Mouse (Mus musculus) ES-CJ7 (cell line): ENCODE measurements around the gene Arpc3.
A peak's percentile ranks its signal among the peaks of the same experiment; 100 is the strongest.

Experiments
- DNase-seq: peaks from one replicate; pipeline ENCODE4 v3.0.0; 2011; ENCODE audit warnings: low read depth, low spot score

Gene Arpc3

DNA sequence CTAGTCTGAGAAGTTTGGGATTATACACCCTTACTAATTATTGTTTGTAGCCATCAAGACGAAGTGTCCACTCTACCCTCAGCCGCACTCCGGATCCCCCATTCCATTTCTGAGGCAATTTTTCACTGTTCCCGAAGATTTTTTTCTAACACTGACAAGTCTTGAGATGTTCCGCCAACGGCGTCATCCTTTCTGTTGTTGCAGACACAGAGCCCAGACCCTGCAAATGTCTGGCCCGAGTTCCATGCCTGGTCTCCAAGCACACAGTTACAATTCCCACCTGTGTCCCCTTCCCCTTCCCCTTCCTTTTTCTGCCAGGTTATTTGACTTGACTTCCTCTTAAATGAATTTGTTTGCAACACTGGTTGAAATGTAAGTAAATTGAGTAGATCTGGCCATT is 8.2 kb downstream of the Arpc3 start:
- no peak for DNase-seq

DNA sequence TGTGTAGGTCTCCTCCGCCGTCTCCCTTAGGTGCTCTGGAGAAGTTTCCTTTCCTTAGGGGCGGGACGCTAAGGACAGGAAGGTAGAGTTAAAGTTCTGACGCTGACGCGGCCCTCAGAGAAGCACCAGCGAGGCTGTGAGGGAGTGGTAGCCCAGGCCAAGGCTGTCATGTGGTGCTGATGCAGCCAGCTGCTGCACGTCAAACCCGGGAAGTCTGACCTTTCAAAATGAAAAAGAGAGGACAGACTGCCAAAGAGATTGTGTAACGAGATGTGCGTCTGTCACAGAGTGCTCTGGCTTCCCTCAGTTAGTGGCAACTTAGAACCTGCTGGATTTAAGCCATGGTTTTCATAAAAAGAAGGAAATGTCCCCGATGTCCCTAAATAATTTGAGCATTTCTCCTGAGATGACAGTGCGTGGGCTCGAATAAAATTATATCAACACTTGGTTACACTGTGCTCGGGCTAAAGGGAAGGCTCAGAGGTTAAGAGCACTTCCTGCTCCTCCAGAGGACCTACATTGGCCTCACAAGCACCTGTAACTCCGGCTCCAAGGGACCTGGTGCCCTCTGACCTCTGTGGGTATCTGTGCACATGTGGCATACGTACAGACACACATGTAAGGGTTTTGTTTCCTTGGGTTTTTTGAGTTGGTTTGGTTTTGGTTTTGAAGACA is 9.1 kb downstream of the Arpc3 start:
- DNase-seq = no peak

DNA sequence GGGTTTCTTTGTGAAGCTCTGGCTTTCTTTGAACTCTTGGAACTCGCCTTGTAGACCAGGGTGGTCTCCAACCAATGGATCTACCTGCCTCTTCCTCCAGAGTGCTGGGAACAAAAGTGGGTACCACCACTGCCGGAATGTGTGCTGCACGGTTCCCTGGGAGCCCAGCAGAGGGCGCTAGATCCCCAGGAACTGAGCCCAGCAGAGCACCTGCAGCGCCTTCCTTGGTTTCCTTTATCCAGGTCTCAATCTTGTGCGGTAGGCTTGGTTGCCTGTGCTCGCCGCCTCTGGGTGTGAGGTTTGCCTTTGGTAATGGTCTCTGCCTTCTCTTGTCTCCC is 9.6 kb downstream of the Arpc3 start:
- peak; percentile 74 for DNase-seq

DNA sequence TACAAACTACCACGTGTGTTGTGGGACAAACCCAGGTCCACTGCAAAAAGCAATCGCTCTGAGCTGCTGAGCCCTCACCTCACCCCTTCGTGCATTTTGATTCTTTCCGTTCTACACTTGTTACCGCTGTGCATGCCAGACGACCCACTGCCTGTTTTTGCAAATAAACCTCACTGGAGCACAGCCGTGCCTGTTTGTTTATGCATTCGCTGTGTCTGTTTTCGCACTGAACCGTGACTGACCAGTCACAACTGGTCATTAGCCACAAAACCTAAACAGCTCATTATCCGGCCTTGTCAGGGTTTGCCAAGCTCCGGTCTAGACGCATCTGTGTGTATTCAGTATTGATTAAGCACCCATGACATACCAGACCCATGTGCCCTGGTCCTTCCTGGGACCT is 10.5 kb downstream of the Arpc3 start:
- no peak for DNase-seq

DNA sequence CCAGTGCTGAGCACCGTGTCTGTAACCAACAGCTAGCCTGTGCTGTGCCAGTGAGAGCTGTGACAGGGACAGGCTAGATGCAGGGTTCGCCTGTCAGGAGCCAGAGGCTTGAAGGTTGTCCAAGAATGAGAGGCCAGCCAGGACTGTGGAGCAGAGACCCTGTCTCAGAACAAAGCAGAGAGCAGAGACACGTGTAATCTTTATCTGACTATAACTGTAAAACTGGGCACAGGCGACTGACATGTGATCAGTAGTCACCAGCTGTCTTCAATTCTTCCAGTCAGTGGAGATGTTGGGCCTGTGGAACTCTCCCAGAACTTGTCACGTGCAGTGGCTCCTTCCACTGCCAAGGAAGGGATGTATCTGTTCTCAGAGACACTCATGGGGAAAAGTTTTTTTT is 11.1 kb downstream of the Arpc3 start:
- DNase-seq = no peak

DNA sequence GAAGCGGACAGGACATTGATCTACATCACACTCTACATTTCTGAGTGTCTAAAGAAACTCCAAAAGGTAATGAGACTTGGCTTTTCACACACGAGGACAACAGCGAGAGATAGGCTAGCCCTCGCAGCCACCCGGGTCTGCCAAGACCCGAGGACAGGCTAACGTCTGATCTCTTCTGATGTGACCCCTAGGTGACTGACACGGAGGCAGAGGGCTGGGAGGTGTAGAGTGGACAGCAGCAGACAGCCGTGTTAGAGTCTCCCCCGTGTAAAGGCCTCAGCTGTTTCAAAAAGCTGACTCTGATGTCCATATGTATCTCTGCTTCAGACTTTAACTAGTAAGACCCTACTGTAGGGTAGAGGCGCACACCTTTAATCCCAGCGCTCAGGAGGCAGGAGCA is 11.7 kb downstream of the Arpc3 start:
- DNase-seq = no peak

DNA sequence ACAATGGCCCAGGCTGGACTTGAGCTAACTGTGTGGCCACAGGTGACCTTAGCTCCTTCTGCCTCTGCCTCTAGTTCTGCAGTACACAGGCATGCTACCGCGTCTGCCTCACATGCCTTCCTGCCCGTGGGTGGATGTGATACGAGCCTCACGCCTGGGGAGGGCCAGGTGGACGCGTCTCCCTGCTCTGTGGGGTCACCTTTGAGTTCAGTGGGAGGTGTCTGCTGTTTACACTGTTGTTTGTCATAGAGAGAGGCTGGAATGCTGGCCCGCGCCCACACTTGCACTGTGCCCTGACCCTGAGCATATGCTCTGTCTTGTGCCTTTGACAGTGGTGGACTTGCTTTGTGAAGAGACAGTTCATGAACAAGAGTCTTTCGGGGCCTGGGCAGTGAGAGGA is 13.9 kb downstream of the Arpc3 start:
- no peak for DNase-seq

DNA sequence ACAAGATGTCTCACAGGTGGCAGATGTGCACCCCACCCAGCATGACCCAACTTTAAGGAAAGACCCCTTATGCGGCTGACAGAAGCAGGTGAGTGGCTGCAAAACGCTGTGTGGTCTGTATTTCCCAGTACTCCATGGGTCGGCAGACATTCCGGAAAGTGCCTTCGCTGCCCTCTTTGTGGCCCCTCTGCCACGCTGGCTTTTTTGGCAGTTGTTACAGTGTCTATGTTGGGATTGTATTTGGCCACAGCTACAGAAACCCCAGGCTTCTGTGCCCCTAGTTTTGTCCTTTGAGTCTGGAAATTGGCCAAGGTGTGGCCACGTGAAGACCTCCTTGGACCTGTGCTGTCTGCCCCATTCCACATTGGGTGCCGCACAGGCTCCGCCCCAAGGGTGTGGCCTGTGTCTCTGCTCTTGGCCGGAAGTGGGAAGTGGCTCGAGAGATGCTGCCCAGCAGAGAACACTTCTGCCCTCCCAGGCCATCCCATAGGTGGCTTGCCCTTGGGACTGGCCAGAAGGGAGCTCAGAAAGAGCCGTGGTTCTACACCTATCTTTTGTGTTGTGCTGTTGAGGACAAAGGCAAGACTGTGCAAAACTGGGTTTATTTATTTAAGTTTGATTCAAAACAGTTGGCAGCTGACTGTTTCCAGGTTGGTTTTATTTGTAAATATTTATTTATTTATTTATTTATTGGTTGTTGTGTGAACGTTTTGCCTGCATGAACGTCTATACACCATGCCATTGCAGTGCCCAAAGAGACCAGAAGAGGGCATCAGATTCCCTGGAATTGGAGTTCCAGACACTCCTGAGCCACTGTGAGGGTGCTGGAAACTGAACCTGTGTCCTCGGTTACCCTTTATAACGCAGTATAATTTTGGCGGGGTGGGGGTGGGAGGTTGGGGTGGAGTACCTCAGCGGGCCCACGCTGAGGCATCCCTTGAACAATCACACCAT is 18.3 kb downstream of the Arpc3 start:
- DNase-seq = peak; percentile 68

DNA sequence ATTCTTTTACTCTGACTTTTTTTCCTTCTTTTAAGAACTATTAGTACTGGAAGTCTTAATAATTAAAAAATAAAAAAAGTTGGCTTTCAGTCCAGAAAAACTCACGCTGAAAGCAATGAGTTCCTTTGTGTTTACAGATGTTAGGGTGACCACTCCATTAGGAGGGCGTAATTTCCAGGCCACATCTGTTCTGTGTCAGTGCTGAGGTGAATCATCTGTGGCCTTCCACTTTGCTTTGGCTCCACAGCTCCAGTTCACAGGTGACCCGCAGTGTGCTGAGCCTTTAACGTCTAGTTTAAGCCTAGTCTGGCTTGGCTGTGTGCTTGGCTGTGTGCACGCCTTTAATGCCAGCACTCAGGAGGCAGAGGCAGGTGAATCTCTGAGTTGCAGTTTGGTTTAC is 20.2 kb downstream of the Arpc3 start:
- no peak for DNase-seq

DNA sequence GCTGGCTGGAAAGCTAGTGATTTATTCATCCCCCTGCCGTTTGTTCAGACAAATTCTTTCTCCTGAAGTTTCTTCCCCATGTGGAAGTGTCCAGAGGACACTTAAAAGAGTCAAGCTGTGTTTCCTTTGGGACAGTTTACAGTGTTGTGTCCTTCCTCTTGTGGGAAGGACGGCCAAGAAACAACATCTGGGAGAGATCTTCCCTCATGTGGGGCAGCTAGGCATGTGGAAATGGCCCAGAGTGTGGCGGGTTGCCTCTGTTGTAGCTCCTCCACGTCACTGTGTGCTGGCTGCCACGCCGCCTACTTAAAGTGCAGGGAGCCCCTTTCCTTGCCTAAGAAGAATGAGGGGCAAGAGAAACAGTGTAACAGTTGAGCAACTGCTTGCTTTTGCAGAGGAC is 21.1 kb downstream of the Arpc3 start:
- DNase-seq = no peak

DNA sequence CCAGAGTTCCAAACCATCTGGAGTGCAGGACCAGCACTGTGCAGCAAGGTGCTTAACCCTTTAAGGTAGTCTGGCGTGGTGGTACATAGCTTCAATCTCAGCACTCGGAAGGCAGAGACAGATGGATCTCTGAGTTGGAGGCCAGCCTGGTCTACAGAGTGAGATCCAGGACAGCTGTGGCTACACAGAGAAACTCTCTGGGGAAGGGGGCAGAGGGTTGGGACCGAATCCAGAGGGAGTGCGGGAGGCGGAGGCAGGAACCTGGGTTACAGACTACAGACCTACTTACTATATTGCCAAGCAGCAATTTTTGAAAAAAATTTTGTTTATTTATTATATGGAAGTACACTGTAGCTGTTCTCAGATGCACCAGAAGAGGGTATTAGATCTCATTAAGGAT is 22.7 kb downstream of the Arpc3 start:
- DNase-seq = no peak

DNA sequence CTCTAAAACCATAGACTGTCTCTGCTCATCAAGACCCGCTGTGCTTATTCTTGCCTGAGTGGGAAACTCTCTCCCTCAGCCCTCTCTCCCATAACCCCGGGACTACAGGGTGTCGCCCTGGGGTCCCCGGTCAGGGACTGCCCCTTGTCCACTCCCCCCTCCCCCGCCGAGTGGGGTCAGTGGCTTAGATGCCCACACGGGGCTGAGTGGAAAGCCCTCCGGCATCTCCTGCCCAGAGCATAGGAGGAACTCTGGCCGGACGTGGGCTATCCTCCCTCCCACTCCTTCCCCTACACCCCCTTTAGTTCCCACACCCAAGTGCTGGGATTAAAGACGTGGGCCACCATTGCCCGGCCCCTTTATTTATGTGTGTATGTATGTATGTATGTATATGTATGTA is 23.8 kb downstream of the Arpc3 start:
- no peak for DNase-seq

DNA sequence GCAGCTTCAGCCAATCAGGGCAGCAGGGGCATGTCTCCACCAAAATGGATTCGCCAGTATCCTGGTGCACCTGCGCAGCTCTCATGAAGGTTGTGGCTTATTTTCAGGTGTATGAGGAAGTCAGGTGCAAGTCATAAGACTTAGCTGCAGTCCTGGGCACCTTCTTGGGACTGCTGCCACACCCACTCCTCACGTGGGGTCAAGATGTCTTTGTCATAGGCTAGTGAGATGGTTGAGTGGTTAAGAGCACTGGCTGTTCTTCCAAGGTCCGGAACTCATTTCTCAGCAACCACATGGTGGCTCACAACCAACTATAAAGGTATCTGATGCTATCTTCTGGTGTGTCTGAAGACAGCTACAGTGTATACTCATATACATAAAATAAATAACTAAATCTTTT is 29.0 kb downstream of the Arpc3 start:
- peak; percentile 53 for DNase-seq

DNA sequence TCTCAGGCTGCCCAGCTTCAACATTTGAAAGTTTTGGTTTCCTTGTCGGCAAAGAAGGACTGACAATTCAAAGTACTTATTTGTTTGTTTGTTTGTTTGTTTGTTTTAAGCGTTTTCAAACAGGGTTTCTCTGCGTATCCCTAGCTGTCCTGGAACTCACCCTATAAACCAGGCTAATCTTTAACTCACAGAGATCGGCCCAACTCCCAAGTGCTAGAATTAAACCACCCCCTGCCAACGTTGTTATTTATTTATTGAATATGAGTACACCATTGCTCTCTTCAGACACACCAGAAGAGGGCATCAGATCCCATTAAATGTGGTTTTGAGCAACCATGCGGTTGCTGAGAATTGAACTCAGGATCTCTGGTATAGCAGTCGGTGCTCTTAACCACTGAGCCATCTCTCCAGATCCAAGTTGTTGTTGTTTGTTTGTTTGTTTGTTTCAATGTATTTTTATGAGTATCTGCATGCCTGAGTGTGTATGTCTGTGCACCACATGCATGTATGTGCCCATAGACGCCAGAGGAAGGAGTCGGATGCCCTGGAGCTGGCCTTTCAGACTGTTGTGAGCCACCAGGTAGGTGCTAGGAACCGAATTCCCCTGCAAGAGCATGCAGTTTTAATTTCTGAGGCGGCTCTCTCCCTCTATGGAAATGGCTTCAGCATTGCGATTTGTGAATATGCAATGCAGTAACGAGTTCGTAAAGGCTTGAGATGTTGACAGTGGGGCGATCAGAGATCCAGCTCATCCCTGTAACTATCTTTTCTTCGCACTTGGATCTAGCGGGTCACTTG is 29.8 kb downstream of the Arpc3 start, which contains the start of gene Anapc7:
Gene Anapc7, plus strand, starts transcription at position 423 of the 798 bp plus-strand sequence.
- no peak for DNase-seq

DNA sequence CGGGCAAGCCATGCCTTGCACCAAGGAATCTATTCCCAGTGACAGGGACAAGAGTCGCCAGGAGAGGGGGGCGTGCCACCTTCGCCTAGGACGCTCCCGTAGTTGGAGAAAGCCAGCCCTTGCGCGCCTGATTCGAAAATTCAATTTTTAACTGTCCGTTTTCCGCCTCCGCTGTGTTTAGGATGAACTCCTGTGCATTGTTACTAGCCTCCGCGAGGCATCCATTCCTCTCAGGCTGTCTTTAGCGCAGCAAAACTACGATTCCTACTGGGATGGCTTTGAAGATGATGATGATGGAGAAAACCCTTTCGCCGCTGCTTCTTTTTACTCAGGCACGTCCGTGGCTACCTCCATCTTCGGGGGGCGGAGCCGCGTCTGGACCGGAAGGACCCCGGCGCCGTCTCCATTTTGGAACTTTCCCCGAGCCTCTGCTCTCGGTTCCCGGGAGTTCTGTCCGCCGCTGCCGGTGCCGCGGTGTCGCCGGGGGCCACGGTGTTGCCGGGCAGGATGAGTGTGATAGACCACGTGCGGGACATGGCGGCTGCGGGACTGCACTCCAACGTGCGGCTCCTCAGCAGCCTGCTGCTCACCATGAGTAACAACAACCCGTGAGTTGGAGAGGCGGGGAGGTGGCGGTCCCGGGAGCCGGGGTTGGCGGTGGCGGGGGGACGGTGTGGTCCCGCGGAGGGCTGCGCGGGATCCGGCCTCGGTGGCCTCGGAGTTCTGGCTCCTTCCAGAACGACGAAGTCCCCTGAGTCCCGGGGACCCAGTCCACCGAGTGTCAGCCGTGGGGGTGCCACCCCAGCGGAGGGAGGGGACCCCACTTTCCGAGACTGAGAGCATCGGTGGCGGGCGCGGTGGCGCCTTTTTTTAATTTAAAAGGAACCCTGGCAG is 30.6 kb downstream of the Arpc3 start:
- peak; percentile 84 for DNase-seq

DNA sequence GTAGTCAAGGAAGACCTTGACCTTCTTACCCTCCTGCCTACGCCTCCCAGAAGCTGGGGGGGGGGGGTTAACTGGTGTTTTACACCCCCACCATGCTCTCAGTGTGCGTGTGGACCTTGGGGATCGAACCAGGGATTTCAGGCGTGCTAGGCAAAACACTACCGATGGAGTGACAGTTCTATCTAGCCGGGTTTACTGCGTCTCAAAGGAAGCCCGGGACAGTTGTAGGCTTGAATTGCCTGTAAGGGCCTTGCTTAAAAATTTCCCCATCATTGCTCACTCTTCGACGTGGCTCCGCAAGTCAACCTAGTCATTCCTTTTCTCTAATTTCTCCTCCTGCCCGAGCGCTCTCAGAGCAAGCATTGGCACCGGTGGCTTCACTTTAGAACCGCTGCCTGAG is 31.4 kb downstream of the Arpc3 start:
- DNase-seq = no peak

DNA sequence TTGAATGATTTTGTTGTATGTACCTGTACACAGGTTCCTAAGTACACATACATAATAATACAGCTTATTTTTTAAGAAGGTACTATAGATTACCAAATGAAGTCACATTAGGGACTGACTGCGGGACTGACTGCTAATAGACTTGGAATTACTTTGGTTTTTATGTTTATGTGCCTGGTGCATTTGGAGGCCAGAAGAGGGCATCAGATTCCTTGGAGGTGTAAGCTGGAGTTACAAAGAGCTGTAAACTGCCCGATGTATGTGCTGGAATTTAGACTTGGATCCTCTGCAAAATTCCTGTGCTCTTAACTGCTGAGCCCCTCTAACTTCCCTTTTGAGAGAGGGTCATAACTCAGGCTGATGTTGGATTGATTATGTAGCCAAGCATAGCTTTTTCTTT is 33.9 kb downstream of the Arpc3 start:
- DNase-seq = no peak

DNA sequence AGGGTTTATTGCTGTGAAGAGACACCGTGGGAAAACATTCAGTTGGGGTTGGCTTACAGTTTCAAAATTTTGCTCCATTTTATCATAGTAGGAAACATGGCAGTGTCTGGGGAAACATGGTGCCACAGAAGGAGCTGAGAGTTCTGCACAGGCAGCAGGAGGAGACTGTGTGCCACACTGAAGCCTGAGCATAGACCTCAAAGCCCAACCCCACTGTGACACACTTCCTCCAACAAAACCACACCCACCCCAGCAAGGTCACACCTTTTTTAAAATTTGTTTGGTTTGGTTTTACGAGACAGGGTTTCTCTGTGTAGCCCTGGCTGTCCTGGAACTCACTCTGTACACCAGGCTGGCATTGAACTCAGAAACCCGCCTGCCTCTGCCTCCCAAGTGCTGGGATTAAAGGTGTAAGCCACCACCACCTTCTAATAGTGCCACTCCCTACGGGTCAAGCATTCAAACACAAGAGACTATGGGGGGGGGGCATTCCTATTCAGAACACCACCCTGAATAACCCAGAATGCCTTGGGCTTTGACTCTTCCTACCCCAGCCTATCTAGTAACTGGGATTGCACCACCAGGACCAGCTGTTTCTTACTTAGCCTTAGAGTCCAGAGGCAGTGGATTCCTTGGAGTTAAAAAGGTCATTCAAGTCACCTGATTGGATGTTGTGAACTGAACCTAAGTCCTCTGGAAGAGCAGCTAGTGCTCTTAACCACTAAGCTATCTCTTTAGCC is 38.5 kb downstream of the Arpc3 start:
- DNase-seq = peak; percentile 42

DNA sequence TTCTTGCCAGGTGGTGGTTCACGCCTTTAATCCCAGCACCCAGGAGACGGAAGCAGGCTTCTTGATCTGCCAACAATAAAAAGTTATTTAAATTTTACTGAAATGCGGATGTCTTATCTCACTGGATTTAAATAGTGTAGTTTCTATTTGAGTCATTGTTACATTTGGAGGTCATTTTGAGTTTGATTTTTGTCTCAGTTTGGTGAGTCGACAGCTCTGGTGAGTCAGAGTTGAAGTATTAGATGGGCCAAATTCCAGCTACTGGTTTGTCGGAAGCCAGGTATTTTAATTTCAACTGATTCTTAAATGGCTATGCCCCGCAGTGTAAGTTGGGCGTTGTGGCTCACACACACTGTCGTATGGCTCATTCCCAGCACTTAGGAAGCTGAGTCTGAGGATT is 39.5 kb downstream of the Arpc3 start:
- no peak for DNase-seq

DNA sequence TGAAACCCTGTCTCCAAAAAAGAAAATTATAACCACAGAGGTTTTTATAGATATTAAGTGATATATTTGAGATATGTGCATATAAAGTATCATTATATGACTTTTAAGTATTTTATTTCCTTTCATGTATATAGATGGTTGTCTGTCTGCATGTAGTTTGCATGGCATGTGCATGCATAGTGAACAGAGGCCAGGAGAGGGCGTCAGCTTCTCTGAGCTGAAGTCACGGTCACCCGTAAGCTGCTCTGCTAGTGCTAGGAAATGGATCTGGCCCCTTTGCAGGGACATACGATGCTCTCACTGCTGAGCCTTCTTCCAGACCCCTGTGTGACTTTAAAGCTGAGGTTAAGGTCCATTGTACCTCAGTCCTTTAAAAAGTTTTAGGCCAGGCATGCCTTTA is 42.9 kb downstream of the Arpc3 start:
- DNase-seq = peak; percentile 56
